Mouse (Mus musculus) forebrain, embryonic 10.5 days (tissue): ENCODE measurements around the gene Iqcm. TPM values are rescaled to one million over a fixed set of nuclear protein-coding genes. Genes with fewer than 3 reads are reported as not detected.

Experiments used
- DNase-seq: peaks from one replicate; pipeline ENCODE4 v3.0.0-alpha.2; 2017; ENCODE audit warnings: low spot score; ENCODE audit errors: extremely low spot score
- H3K27ac ChIP-seq: fragments of 300-500 bp; sonication (generic); 2 replicates; pipeline ENCODE4 v1.5.1; 2016; ENCODE audit warnings: mild to moderate bottlenecking
- H3K27me3 ChIP-seq: fragments of 300-500 bp; sonication (generic); 2 replicates; pipeline ENCODE4 v1.6.1; 2016; ENCODE audit warnings: mild to moderate bottlenecking; ENCODE audit not compliant: poor library complexity, severe bottlenecking
- H3K36me3 ChIP-seq: fragments of 300-500 bp; sonication (generic); replicated peaks from 2 replicates; pipeline ENCODE4 v1.6.1; 2016; ENCODE audit warnings: mild to moderate bottlenecking, moderate library complexity
- H3K4me1 ChIP-seq: fragments of 300-500 bp; sonication (generic); 2 replicates; pipeline ENCODE4 v1.6.1; 2016
- H3K4me3 ChIP-seq: fragments of 300-500 bp; sonication (generic); 2 replicates; pipeline ENCODE4 v1.5.1; 2016; ENCODE audit warnings: mild to moderate bottlenecking, moderate library complexity
- H3K9me3 ChIP-seq: fragments of 300-500 bp; sonication (generic); 2 replicates; pipeline ENCODE4 v1.6.1; 2016; ENCODE audit warnings: mild to moderate bottlenecking, moderate library complexity
- WGBS: fragments of 180-500 bp; shearing (Covaris S2); methylation state at CpG from one replicate; pipeline ENCODE4 v1.1.7; 2016; 5-methylcytosine and 5-hydroxymethylcytosine counted together
- polyA plus RNA-seq: library from polyadenylated mRNA; unstranded; fragments of >200 nt; fragmentation: Nextera tagmentation; extraction: Ambion mirVana; gene quantifications from 2 replicates; pipeline ENCODE4 v1.2.1, GENCODE M21; 2016

Iqcm gene
- polyA plus RNA-seq, 1 experiment from 2014 or later = not detected

DNA sequence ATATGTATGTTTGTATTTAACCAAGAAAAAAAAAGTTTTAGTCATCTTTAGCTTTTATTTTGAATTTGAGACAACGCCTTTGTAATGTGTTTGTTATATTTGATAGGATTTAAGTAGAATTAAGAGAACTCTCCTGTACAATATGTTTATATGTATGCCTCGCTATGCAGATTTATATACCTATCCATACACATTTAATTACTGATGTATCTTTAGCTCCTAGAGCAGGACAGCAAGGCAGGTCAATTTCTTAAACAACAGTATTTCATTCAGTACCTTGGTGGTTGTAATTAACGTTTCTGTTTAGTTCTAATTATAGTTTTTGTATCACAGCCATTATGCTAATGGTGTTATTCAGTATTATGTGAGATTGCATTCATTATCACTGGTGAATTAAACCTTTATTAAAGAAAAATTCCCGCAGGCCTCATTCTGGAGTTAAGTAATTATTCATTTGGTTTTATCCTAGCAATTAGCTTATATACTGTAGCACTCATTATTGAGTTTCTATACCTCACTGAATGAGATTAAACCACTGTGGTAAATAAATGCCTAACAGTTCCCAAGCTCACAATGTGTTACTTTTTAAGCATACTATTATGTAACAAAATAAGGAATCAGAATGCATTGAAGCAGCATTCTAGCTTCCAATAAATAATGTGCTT lies 380.1 kb downstream of the Iqcm start:
- 84% methylated on average over 4 of the region's 4 CpGs for WGBS
- no peak overlapping the region for H3K4me3 ChIP-seq
- no peak overlapping the region for H3K27ac ChIP-seq
- H3K4me1 ChIP-seq = no peaks in the 10 kb centered on the region
- H3K9me3 ChIP-seq = no peaks in the 10 kb centered on the region
- peaks cover 11% of the 10 kb centered on the region; the same call in 1 of the 2 replicates for H3K27me3 ChIP-seq
- H3K36me3 ChIP-seq = no peaks in the 10 kb centered on the region
- DNase-seq = no peak

- H3K36me3 ChIP-seq = no peaks in the 10 kb centered on the region
- no peak overlapping the region for H3K27ac ChIP-seq
- H3K9me3 ChIP-seq = no peaks in the 10 kb centered on the region
- WGBS = 95% methylated on average over 2 of the region's 2 CpGs
- peaks cover 10% of the 10 kb centered on the region; the same call in 1 of the 2 replicates for H3K27me3 ChIP-seq
- no peak overlapping the region for H3K4me3 ChIP-seq
- H3K4me1 ChIP-seq = no peaks in the 10 kb centered on the region
- DNase-seq = no peak
These were observed 386.8 kb downstream of the Iqcm start for GRCm38 (mm10) chr8:75835245-75835644.

GRCm38 (mm10) chr8:75917603-75918344 lies 469.3 kb downstream of the Iqcm start:
- DNase-seq = no peak
- H3K4me3 ChIP-seq = no peak overlapping the region
- no peaks in the 10 kb centered on the region for H3K36me3 ChIP-seq
- H3K27me3 ChIP-seq = no peaks in the 10 kb centered on the region
- 76% methylated on average over 15 of the region's 15 CpGs for WGBS
- H3K27ac ChIP-seq = no peak overlapping the region
- H3K4me1 ChIP-seq = no peaks in the 10 kb centered on the region
- no peaks in the 10 kb centered on the region for H3K9me3 ChIP-seq

GRCm38 (mm10) chr8:75949166-75949565 lies 500.7 kb downstream of the Iqcm start:
- Histone ChIP-seq H3K27ac (no peak overlapping the region), H3K9me3 (no peaks in the 10 kb centered on the region), H3K27me3 (no peaks in the 10 kb centered on the region), H3K4me3 (no peak overlapping the region), H3K36me3 (no peaks in the 10 kb centered on the region), H3K4me1 (no peaks in the 10 kb centered on the region)
- WGBS = 82% methylated on average over 1 of the region's 1 CpGs
- no peak for DNase-seq

GRCm38 (mm10) chr8:75956016-75956415 lies 507.5 kb downstream of the Iqcm start:
- Histone ChIP-seq H3K4me3 (no peak overlapping the region), H3K27ac (no peak overlapping the region), H3K9me3 (no peaks in the 10 kb centered on the region), H3K36me3 (no peaks in the 10 kb centered on the region), H3K27me3 (no peaks in the 10 kb centered on the region), H3K4me1 (no peaks in the 10 kb centered on the region)
- DNase-seq = no peak
- WGBS = 91% methylated on average over 2 of the region's 2 CpGs

DNA sequence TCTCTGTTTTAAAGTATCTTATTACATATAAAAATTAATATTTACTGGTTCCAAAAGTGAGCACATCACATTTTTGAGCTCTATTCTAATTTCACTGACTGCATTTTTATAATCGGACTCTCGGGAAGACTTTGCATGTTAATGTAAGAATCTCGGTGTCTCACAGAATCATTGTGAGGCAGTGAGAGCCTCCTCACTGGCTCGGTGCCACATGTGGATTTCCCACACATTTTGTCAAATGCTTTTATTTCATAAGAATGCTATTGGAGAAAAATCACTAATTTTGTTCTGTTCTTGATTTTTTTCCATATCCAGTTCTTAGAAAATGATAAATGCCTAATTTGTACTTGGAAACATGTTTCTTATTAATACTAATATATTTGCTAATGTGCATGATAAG lies 570.0 kb downstream of the Iqcm start:
- DNase-seq = no peak
- Histone ChIP-seq H3K27me3 (no peaks in the 10 kb centered on the region), H3K36me3 (no peaks in the 10 kb centered on the region), H3K9me3 (no peaks in the 10 kb centered on the region; the same call in 1 of the 2 replicates), H3K4me3 (no peak overlapping the region), H3K4me1 (no peaks in the 10 kb centered on the region), H3K27ac (no peak overlapping the region)
- WGBS = 95% methylated on average over 4 of the region's 4 CpGs

Other genes with a start within 250 kb of the Iqcm start
- gene Rasd2, start 234.8 kb upstream of the Iqcm start, polyA plus RNA-seq = 0.11 and 0.28 TPM in 2 replicates
- 0.62 and 0.68 TPM in 2 replicates for gene Gm10358, start 42.1 kb upstream of the Iqcm start, polyA plus RNA-seq